Mouse (Mus musculus): ENCODE measurements at regions not wholly inside any gene's neighbourhood (a gene's known extent, or its start where the extent isn't known, plus 50 kb on each side); places are given as distances from the start of the nearest gene placed in this dataset.

DNA sequence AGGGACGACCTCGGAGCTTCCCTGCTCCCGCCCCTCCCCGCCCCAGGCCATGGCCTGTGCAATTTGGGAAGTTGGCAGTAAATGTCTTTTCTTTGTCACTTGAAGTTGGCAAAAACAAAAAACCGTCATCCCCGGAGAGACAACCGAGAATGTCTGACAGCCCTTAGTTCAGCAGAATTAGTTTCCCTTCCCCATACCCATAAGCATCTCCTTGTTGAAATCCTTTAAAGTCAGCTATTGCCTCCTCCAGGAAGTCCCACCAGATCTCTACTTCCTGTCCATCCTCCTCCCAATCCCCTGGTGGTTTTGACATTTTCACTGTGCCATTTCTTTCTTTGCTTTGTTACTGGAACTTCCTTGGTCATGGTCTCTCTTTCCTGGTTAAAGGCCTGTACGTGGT lies 54.8 kb downstream of the Foxb1 start:
- no peak for TF ChIP-seq CTCF (IDR thresholded peaks at IDR 0.05)
- intact Hi-C loops (cut with DNase I): no loop called here
- no peak for DNase-seq (ENCODE audit: extremely low spot score in 1 of 2, low spot score in 2 of 2)
- no peak overlapping the region for H3K27ac ChIP-seq
- no peak overlapping the region for H3K4me3 ChIP-seq

DNA sequence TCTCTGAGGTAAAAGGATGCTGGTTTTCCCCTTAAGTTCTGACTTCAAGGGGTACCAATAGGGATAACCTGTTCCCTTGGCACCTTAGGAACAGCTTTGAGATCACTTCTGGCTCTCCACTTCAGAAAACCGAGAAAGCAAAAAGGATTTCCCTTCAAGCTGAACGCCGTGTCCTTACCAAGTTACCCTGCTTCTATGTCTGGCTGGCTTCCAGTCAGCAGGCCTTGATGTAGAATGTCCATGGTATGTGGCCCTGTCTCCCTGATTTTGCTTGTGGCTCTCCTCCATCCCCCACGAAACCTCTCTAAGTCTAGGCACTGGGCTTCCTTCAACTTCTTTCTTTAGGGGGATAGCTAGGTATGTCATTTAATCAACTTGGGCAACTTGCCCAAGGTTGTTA lies 55.7 kb downstream of the Foxb1 start:
- intact Hi-C loops (cut with DNase I): no loop called here
- no peak for DNase-seq (ENCODE audit: extremely low spot score in 1 of 2, low spot score in 2 of 2)
- Histone ChIP-seq H3K4me3 (no peak overlapping the region), H3K27ac (no peak overlapping the region)
- TF ChIP-seq CTCF (IDR thresholded peaks at IDR 0.05): no peak

DNA sequence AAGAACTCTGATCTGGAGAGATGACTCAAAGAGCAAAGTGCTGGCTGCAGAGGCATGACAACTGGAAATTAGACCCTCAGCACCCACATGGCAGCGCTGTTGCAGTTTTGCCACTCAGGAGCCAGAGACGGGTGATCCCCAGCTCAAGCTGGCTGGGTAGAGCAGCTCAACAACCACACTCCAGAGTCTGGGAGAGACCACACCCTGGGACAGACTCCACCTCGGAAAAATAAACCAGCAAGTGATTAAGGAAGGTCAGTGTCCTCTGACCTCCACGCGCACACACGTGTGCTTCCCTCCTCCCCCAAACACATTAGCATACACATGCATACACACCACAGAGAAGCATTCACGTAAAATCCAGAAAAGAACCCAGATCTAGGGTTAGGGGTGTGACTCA lies 57.0 kb downstream of the Foxb1 start:
- no peak for TF ChIP-seq CTCF (IDR thresholded peaks at IDR 0.05)
- no peak overlapping the region for H3K27ac ChIP-seq
- intact Hi-C loops (cut with DNase I): no loop called here
- no peak overlapping the region for H3K4me3 ChIP-seq
- no peak for DNase-seq (ENCODE audit: extremely low spot score in 1 of 2, low spot score in 2 of 2)

DNA sequence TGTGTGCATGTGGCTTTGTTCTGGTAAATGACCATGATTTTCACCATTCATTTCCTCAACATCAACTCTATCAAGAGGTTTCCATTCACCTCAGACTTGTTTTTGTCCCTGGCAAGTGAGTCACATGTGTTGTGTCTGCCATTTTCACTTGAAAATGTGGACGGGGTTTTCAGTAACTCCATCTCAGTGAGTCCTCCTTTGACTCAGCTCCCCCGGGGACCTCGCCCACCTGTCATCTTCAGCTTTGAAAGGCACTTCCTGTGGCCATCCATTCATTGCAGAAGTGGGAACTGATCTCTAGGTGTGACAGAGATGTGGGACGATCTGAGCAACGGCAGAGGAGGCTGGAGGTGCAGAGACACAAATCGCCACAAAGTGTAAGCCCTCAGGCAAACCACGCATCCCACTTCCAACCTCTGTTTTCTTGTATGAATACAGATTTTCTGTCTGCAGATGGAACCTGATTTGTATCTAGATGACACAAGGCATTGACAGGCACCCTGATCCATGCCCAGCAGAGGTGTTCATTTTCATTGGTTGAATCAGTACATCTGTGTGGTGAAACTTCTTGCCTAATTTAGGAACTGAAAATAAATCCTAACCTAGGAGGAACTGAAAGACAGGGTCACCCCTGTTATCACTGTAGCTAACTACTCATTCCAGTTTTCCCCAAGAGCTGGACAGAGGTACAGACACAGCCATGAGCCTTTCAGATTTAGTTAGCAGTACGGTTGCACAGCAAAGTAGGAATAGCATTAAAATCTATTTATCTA lies 58.4 kb downstream of the Foxb1 start:
- intact Hi-C loops (cut with DNase I): no loop called here
- TF ChIP-seq CTCF (IDR thresholded peaks at IDR 0.05): no peak
- Histone ChIP-seq H3K4me3 (no peak overlapping the region), H3K27ac (no peak overlapping the region)
- no peak for DNase-seq (ENCODE audit: extremely low spot score in 1 of 2, low spot score in 2 of 2)

DNA sequence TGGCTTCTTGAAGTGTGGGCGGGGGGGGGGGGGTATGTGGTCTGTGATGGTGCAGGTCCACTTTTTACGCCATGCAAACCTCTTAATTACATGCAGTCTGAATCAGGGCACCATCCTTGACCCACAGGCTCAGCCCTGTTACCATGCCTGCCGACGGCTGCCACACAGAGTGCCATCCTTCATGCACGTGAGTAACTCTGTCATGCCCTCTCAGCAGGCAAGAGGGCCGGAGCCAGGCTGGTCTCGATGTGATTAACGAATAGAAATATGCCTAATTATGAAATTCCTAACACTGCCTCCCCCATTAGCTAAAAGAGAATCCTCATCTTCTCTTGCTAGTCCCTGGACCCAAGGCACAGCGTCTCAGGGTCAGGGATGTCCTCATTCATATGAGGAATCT lies 60.0 kb downstream of the Foxb1 start:
- DNase-seq (ENCODE audit: extremely low spot score in 1 of 2, low spot score in 2 of 2): no peak
- Histone ChIP-seq H3K27ac (no peak overlapping the region), H3K4me3 (no peak overlapping the region)
- intact Hi-C loops (cut with DNase I): no loop called here
- no peak for TF ChIP-seq CTCF (IDR thresholded peaks at IDR 0.05)

DNA sequence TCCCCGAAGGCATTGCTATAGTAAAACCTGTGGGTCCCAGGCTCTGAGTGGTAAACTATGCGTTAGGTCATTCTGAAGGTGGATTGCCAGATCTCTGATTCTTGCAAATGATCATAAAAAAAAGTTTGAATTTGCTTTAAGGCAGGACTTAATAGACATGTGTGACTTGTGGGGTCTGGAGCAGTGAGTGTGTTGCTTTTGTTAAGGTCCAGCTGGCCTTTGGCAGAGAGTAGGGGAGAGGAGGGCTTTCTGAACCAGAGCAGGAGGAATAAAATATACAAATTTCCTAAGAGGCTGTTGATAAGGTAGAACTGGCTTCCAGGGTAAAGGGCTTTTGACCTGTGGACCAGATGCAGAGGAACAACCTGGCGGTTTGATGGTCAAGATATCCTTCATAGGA lies 69.0 kb downstream of the Foxb1 start:
- DNase-seq (ENCODE audit: extremely low spot score in 1 of 2, low spot score in 2 of 2): no peak
- H3K4me3 ChIP-seq: no peak overlapping the region
- no peak overlapping the region for H3K27ac ChIP-seq
- intact Hi-C loops (cut with DNase I): no loop called here
- no peak for TF ChIP-seq CTCF (IDR thresholded peaks at IDR 0.05)

DNA sequence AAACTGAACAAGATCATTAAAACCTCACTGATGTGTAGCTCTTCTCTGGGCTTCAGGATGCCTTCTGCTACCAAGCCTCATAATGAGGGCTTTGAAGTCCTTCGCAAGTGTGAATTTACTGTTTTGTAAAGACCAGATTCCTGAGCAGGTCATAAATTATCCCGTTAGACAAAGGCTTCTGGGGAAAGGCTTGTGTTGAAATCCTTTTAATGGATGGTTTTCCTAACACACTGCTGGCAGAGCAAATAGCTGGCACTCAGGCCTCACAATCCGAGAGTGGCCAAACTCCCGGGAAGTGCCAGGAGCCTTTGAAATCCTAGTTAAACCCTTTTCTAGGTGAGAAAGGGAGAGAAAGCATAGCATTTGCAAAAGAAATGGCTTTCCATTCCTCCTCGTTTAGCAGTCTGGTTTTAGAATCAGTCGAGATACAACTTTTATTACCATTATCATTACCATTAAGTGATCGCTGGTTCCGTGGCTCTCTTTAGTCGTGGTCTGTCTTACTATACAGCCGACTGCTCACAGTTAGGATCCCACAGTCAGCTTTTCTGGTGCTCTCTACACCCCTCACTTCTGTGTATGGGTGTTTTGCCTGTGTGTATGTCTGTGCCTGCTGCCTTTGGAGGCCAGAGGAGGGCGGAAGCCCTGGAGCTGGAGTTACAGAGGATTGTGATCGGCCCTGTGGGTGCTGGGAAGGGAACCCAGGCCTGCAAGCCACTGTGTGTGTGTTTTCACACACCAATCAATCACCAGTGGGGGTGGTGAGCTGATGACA lies 73.2 kb downstream of the Foxb1 start:
- intact Hi-C loops (cut with DNase I): no loop called here
- TF ChIP-seq CTCF (IDR thresholded peaks at IDR 0.05): no peak
- DNase-seq (ENCODE audit: extremely low spot score in 1 of 2, low spot score in 2 of 2): no peak
- Histone ChIP-seq H3K4me3 (no peak overlapping the region), H3K27ac (no peak overlapping the region)

DNA sequence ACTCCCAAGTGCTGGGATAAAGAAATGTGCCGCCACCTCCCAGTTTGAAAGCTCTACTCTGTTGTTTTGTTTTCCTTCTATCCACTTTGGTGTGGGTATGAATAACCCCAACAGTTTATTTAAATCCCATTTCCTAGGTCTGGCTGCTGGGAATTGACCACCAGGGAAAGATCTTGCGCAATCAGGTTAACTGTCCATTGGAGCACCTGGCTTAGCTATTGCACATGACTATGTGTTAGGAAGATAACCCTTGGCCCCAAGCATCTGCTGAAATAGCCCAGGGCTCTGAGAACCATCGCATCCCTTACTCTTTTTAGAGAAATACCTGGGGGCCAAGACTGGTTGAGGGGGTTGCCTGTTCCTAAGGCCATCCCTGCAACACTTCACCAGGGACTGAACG lies 74.0 kb downstream of the Foxb1 start:
- no peak for DNase-seq (ENCODE audit: extremely low spot score in 1 of 2, low spot score in 2 of 2)
- H3K27ac ChIP-seq: no peak overlapping the region
- H3K4me3 ChIP-seq: no peak overlapping the region
- intact Hi-C loops (cut with DNase I): no loop called here
- no peak for TF ChIP-seq CTCF (IDR thresholded peaks at IDR 0.05)

DNA sequence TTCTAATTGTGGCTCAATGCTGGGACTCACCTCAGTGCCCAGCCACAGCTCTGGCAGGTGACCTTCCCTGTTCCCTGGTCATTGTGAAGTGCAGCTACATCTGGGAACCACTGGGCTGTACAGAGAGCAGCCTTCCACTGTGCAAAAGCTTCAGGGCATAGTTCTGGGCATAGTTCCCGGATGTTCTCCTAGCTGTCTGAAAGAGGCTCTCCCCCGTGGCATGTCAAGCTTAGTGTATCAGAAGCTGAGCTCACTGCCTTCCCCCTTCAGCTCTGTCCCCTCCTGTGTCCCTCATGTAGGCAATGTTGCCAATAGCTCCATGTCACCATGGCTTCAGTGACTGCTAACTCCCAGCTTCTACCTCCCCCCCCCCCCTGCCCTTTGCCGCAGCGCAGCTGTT lies 75.1 kb downstream of the Foxb1 start:
- no peak overlapping the region for H3K27ac ChIP-seq
- TF ChIP-seq CTCF (IDR thresholded peaks at IDR 0.05): no peak
- H3K4me3 ChIP-seq: no peak overlapping the region
- intact Hi-C loops (cut with DNase I): no loop called here
- DNase-seq (ENCODE audit: extremely low spot score in 1 of 2, low spot score in 2 of 2): no peak

DNA sequence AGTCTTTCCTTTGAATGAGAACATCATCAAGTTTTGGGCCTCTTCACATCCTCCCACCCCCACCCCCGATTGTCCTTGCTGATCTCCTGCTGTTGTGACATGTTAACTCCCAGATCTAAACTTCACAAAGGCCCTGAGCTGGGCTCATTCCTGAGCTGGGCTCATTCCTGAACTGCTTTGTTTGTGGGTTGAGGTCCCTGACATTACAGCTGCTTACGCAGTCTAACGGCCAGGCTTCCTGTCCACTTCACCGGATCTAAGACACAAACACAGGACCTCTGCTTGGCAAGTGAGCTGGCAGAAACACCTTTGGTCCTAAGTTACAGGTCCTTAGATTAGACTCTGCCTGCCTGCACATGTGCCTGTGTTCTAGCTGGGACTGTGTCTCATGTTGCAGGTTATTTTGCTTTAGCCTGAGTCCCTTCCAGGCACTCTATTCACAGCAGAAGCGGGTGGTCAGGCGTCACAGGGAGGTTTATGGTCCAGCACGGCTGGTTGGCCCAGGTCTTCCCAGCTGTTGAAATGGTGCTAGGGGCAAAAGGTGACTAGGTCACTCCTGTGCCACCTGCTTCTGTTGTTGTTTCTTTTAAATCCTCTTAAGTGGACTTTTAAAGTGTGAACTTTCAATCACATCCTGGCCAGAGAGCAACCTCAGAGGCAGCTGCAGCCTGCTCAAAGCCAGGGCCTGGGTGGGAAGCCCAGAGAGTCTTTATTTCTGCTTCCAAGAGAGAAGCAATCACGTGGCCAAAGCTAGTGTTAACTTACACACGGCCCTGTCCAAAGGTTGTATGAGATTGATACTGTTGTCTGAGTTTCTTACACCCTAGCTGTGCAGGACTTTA lies 79.1 kb downstream of the Foxb1 start:
- H3K4me3 ChIP-seq: no peak overlapping the region
- intact Hi-C loops (cut with DNase I): no loop called here
- no peak for TF ChIP-seq CTCF (IDR thresholded peaks at IDR 0.05)
- no peak overlapping the region for H3K27ac ChIP-seq
- DNase-seq (ENCODE audit: extremely low spot score in 1 of 2, low spot score in 2 of 2): no peak

DNA sequence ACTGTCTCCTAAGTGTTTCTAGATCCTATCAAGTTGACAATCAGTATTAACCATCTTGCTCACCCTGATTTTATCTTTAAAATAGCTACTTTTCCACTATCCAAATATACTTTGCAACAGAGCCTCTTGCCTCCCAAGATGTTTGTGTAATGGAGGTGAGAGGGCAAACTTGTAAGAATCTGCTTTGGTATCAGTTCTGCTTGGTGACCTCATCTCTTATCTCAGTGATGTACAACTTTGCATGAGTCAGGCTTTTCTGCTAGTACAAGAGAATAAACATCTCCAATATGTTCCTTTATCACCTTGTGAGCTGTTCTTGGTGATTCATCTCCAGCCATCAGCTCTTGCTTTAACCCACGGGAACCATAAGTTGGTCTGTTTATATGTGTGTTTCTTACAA lies 82.1 kb downstream of the Foxb1 start:
- DNase-seq (ENCODE audit: extremely low spot score in 1 of 2, low spot score in 2 of 2): no peak
- intact Hi-C loops (cut with DNase I): no loop called here
- no peak overlapping the region for H3K4me3 ChIP-seq

DNA sequence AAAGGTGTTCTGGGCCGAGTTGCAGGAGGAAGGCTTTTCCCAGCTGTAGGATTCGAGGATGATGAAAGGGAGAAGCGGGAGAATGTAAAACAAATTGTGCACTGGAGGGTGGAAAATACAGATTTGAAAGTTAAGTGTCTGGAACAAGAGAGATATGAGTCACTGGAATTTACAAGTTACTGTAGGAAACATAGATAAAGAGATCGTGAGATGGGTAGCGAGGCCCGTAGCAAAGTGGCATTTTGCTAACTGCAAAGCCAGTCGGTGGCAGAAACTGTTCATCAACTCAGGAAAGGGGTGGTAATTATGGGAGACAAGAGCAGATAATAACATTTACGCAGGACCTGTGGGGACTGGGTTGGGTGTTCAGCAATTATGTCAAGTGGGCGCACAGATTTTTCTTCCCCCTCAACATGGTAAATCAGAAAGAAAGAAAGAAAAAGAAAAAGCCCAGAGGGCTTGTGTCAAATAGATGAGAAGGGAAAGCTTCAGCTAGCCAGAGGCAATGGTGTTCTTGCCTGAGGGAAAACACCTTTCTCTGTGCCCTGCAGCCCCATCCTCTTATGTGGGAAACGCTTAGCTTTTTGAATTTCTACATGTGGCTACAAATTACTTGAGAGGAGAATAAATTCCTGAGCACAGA lies 87.2 kb downstream of the Foxb1 start:
- intact Hi-C loops (cut with DNase I): no loop called here
- H3K27ac ChIP-seq: no peak overlapping the region
- no peak for DNase-seq (ENCODE audit: extremely low spot score in 1 of 2, low spot score in 2 of 2)
- H3K4me3 ChIP-seq: no peak overlapping the region
- TF ChIP-seq CTCF (IDR thresholded peaks at IDR 0.05): no peak

More for the DNA sequence above, 82.1 kb downstream of the Foxb1 start:
- no peak for TF ChIP-seq CTCF (IDR thresholded peaks at IDR 0.05)
- H3K27ac ChIP-seq: no peak overlapping the region

Measured in left cerebral cortex, adult 2 months (tissue).